Mouse (Mus musculus) activated CD4-positive, CD25-positive, alpha-beta regulatory T cell, adult 9 weeks (primary cell): Measurements from ENCODE around the gene Ears2. TPM values are rescaled to one million over a fixed set of nuclear protein-coding genes. Genes with fewer than 3 reads are reported as not detected.

Source experiments
- polyA plus RNA-seq: library from polyadenylated mRNA; unstranded; fragments of 100-300 nt; shearing (Covaris generic); gene quantifications from one replicate; pipeline ENCODE4 v1.2.1, GENCODE M21; 2017

Gene Ears2
- 16.3 TPM for polyA plus RNA-seq

GRCm38 (mm10) chr7:122066945-122067516, at the start of gene Ears2, which contains the start of gene Ubfd1:
Gene Ears2, minus strand, starts transcription at chr7:122067263.
Gene Ubfd1, plus strand, starts transcription at chr7:122067175.

GRCm38 (mm10) chr7:122101747-122102244, 34.7 kb upstream of the Ears2 start, which contains the start of gene Ndufab1:
Gene Ndufab1, minus strand, starts transcription at chr7:122101886.

GRCm38 (mm10) chr7:122020667-122021354, 46.3 kb downstream of the Ears2 start, which contains the start of gene Gga2:
Gene Gga2, minus strand, starts transcription at chr7:122021222.

Other genes with a start within 250 kb of the Ears2 start
- 0.55 TPM for gene Scnn1b, start 202.2 kb downstream of the Ears2 start, polyA plus RNA-seq
- 15.3 TPM for gene Cog7, start 85.6 kb downstream of the Ears2 start, polyA plus RNA-seq
- 4.1 TPM for gene Gga2, start 46.0 kb downstream of the Ears2 start, polyA plus RNA-seq
- gene Ubfd1, start 88 bp downstream of the Ears2 start, polyA plus RNA-seq: 13.1 TPM
- gene Ndufab1, start 34.6 kb upstream of the Ears2 start, polyA plus RNA-seq: 181 TPM
- gene Palb2, start 65.7 kb upstream of the Ears2 start, polyA plus RNA-seq: 8.2 TPM
- 153 TPM for gene Dctn5, start 65.8 kb upstream of the Ears2 start, polyA plus RNA-seq
- 8.2 TPM for gene Plk1, start 92.2 kb upstream of the Ears2 start, polyA plus RNA-seq
- gene Ern2, start 118.9 kb upstream of the Ears2 start, polyA plus RNA-seq: not detected
- not detected for gene Chp2, start 152.2 kb upstream of the Ears2 start, polyA plus RNA-seq
- gene Prkcb, start 221.5 kb upstream of the Ears2 start, polyA plus RNA-seq: 28.8 TPM